Mouse (Mus musculus): Measurements from ENCODE around the gene Prr5. TPM values are rescaled to one million over a fixed set of nuclear protein-coding genes. Genes with fewer than 3 reads are reported as not detected.

The Prr5 gene
- 1 to 10 TPM; 6.3 to 6.4 TPM for total RNA-seq (2023)

DNA sequence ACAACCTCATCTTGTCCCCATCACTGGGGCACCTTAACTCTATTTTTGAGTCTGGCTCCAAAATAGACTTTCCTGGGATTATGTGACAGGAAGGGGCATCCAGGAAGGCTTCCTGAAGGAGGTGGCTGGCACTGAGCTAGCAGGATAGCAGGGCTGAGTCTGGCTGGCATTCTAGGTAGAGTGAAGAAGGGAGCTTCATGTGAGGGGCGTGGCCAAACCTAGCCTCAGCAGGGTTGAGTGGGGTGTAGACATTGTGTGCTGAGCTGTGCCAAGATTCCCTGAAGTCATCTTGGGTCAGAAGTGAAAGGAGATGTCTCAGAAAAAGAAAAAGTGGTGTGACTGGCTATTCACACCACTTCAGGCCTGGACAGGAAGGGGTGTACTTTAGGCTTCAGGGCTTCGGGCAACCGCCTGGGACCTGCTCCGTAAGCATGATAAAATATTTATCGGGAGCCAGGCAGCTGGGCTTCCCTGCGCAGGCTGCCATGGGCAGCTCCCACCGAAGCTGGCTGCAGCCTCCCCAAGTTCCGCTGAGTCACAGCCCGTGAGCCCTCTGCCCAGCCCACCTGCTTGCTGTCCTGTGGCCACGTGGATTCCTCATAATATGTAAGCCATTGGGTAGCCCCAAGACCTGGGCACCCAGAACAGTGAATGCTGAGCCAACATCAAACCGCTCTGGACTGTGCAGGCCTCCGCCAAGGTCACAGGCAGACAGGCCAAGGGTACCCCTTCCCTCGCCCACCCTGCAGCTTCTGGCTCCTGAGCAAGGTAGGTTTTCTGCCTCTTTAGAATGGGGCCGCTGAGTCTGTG is at the start of gene Prr5:
Prr5 (plus strand) TSS at position 683 of the 810 bp plus-strand sequence.

DNA sequence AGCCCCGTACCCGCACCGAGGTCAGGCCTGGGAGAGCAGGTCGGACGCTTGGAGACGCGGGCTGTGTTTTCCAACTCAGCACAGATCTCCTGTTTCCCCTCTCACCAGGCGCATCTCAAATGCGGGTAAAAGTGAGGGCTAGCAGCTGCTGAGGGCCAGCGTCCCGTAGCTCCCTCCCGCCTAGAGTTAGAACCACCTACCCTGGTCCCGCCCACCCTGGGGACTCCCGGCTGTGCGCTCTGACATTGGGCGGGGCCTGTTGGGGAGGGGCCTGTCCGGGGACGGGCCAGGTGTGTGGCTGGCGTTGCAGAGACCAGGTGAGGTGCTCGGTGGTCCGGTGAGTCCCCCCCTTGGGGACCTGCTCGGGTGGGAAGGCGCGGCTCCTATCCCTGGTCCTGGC is 50.4 kb downstream of the Prr5 start, which contains the start of gene Arhgap8:
Arhgap8 (plus strand) TSS at position 262 of the 400 bp plus-strand sequence.

Other genes with a start within 250 kb of the Prr5 start
- under 1 TPM in 1 of 2 experiments, not detected in 1; 0.10 TPM for gene Shisal1, start 222.5 kb upstream of the Prr5 start, total RNA-seq (2023)
- gene Rtl6, start 111.8 kb upstream of the Prr5 start, total RNA-seq (2023), result 1 to 10 TPM; 4.7 to 5.4 TPM
- gene Arhgap8, start 50.4 kb downstream of the Prr5 start, total RNA-seq (2023), result not detected
- 1 to 10 TPM; 1.9 to 4.0 TPM for gene Phf21b, start 186.4 kb downstream of the Prr5 start, total RNA-seq (2023)